Mouse (Mus musculus): Measurements from ENCODE around the gene Cdc42se2. TPM values are rescaled to one million over a fixed set of nuclear protein-coding genes. Genes with fewer than 3 reads are reported as not detected.

Gene Cdc42se2
- 188 and 196 TPM in 2 replicates for polyA plus RNA-seq (2015; fragmentation: Nextera tagmentation; extraction: Ambion mirVana)

DNA sequence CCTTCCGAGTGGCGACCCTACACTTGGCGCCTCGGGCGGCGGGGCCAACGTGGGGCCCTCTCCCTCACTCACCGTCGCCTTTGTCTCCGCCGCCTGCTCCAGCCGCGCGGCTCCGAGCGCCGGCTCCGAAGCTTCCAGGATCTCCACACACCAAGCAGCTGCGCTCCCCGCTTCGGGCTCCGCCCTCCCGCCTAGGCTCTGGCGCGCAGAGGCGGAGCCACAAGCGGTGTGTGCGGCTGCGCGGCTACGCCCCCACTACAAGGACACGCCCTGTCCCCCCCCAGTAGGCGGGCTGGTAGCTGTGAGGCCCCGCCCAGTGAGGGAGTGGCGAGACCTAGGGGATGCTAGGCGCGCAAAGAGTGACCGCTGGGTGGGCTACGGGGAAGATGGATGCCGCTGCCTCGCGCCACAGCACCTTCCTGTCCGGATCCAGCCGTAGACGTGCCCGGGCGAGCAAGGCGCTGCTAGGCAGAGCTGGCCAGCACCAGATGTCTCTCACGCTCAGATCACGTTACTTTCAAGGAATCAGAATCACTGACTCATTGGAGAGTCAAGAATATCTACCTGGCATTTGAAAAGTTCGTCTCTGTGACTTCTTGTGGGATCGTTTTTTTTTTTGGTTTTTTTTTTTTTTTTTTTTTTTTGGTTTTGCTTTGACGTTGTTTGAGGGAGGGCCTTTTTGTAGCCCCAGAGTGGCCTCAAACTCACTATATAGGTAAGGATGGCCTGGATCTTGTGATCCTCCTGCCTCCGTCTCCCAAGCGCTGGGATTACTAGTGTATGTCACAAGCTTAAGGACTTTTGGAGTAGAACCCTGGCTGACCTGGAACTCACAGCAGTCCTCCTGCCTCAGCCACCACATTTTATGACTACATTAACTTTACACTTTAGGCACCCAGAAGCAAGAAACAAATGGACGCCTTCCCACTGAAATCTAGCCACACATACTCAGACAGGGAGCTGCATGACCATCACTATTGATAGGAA, at the start of gene Cdc42se2:
Cdc42se2 (minus strand) TSS at position 188 of the 987 bp plus-strand sequence.
- H3K9me3 ChIP-seq: no peaks in the 10 kb centered on the region
- WGBS: 4% methylated on average over 56 of the region's 56 CpGs
- peak; percentile 99 for ATAC-seq (replicated peaks)
- peak within 1 kb of the TSS; percentile 93 for H3K4me3 ChIP-seq
- H3K9ac ChIP-seq (replicated peaks): peak within 1 kb of the TSS; percentile 98
- peak within 1 kb of the TSS; percentile 99 for H3K27ac ChIP-seq (replicated peaks)
- H3K4me2 ChIP-seq (replicated peaks): peak within 1 kb of the TSS; percentile 61
- H3K36me3 ChIP-seq: no peaks in the 10 kb centered on the region
- H3K27me3 ChIP-seq: no peaks in the 10 kb centered on the region
- H3K4me1 ChIP-seq: peaks cover 35% of the 10 kb centered on the region

DNA sequence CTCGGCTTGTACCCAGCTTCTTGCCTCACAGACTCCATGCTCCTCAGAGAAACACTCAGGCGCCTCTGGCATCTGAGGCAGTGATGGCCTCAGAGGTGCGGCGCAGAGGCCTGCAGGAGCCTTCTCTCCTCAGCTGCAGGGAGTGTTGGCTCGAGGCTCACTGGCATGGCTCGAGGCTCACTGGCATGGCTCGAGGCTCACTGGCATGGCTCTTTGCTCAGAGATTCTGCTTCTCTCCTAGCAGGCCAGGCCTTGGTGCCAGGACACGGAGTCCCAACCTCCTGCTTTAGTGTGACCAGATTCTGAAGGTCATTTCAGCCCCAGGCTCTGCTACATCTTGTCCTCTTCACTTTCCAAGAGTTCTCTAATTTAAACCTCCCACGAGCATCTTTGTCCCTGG, 48.6 kb upstream of the Cdc42se2 start:
- no peak overlapping the region for H3K27ac ChIP-seq (replicated peaks)
- H3K9me3 ChIP-seq: no peaks in the 10 kb centered on the region
- 80% methylated on average over 9 of the region's 9 CpGs for WGBS
- H3K27me3 ChIP-seq: no peaks in the 10 kb centered on the region
- H3K4me2 ChIP-seq (replicated peaks): no peak overlapping the region
- H3K36me3 ChIP-seq: no peaks in the 10 kb centered on the region
- H3K4me3 ChIP-seq: no peak overlapping the region
- no peaks in the 10 kb centered on the region for H3K4me1 ChIP-seq
- no peak for ATAC-seq (replicated peaks)
- H3K9ac ChIP-seq (replicated peaks): no peak overlapping the region

DNA sequence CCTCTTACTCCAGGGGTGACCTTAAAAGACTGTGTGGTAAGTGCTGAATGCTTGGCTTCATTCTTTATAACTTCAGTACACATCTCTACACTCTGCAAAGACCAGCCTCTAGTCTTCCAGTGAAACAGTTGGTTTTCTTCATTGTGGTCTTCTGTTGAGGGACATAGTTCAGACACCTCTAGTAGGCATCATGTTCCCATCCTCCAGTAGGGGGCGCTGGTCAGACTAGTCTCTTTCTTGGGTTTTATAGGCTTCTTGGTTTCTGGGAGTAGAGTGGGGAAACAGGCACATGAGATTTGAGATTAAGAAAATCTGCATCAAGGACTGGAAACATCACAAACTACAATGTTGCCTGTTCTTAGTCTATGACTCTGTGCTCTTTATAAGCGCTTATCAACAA, 47.1 kb upstream of the Cdc42se2 start:
- no peak overlapping the region for H3K4me2 ChIP-seq (replicated peaks)
- no peak overlapping the region for H3K27ac ChIP-seq (replicated peaks)
- H3K9ac ChIP-seq (replicated peaks): no peak overlapping the region
- 59% methylated on average over 2 of the region's 2 CpGs for WGBS
- no peaks in the 10 kb centered on the region for H3K4me1 ChIP-seq
- no peaks in the 10 kb centered on the region for H3K36me3 ChIP-seq
- H3K4me3 ChIP-seq: no peak overlapping the region
- no peaks in the 10 kb centered on the region for H3K27me3 ChIP-seq
- ATAC-seq (replicated peaks): no peak
- H3K9me3 ChIP-seq: no peaks in the 10 kb centered on the region

DNA sequence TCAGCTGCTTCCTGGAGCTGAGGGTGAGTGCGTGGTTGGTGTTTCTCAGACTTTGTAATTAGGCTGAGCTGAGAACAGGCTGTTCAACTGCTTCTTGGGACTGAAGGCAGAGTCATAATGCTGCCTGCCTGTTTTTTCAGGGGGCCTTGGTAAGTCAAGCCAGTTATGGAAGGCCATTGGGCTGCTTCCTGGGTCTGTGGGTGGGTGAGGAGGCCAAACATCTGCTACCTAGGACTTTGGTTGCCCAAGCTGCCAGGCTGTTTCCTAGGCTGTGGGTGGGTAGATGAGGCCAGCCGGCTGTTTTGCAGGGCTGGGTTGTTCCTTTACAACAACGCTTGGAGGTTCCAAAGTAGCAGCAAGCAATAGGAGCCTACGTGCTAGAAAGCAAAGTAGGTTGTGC, 46.4 kb upstream of the Cdc42se2 start:
- Histone ChIP-seq H3K4me2 (replicated peaks) (no peak overlapping the region), H3K9me3 (no peaks in the 10 kb centered on the region), H3K27ac (replicated peaks) (no peak overlapping the region), H3K36me3 (no peaks in the 10 kb centered on the region), H3K4me3 (no peak overlapping the region), H3K9ac (replicated peaks) (no peak overlapping the region), H3K4me1 (no peaks in the 10 kb centered on the region), H3K27me3 (no peaks in the 10 kb centered on the region)
- no peak for ATAC-seq (replicated peaks)
- WGBS: 93% methylated on average over 4 of the region's 4 CpGs

DNA sequence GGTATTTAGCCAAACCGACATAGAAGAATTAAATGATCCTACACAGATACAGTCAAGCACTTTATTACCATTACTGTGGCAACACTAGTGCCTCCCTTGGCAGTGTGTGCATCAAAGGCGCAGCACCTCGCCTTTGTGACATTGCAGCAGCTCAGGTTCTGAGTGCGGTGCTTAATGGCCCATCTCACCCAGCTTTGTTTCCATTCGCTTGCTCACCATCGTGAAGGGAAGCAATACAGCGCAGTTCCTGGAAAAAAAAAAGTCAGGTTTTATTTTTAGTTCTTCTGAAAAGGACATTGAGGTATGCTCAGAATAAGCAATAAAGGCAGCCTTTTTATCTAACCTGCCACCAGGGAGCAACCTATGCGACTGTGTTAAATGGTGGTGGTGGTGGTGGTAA, 39.3 kb upstream of the Cdc42se2 start:
- no peak overlapping the region for H3K4me3 ChIP-seq
- no peak overlapping the region for H3K9ac ChIP-seq (replicated peaks)
- H3K9me3 ChIP-seq: no peaks in the 10 kb centered on the region
- no peaks in the 10 kb centered on the region for H3K27me3 ChIP-seq
- H3K36me3 ChIP-seq: no peaks in the 10 kb centered on the region
- no peak for ATAC-seq (replicated peaks)
- no peak overlapping the region for H3K4me2 ChIP-seq (replicated peaks)
- WGBS: 83% methylated on average over 8 of the region's 8 CpGs
- H3K27ac ChIP-seq (replicated peaks): no peak overlapping the region
- no peaks in the 10 kb centered on the region for H3K4me1 ChIP-seq

DNA sequence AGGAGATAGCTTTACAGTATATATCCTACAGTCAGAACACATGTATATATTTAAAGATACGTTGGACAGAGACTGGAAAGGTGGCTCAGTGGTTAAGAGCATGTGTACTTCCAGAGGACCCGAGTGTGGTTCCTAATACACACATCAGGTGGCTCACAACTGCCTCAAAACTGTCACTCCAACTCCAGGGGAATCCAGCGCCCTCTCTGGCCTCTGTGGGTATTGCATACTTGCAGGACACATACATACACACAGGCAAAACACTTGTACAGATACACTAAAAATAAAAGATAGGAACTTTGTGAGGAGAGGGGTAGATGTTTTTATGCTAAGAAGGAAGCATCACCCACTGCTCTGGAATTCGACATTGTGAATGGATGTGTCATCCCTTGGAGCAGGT, 38.3 kb upstream of the Cdc42se2 start:
- no peak overlapping the region for H3K27ac ChIP-seq (replicated peaks)
- ATAC-seq (replicated peaks): no peak
- WGBS: 92% methylated on average over 4 of the region's 4 CpGs

DNA sequence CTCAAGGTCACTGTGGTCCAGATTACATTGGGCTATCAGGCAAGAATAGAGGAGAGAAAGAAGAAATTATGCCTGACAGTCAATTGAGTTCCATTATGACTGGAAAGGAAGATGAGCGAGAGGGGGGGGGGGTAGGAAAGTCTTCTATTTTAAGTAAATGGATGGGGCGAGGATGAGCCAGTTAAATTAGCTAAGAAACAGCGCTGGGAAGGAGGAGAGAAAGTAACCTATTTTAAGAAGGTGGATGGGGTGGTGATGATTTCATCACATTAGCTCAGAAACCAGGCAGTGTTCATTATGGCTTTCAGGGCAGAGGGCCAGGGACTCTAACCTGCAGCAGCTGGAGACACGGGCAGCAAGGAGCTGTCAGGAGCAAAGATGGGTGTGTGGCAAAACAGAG, 36.0 kb upstream of the Cdc42se2 start:
- H3K27me3 ChIP-seq: no peaks in the 10 kb centered on the region
- ATAC-seq (replicated peaks): no peak
- no peaks in the 10 kb centered on the region for H3K4me1 ChIP-seq
- no peak overlapping the region for H3K27ac ChIP-seq (replicated peaks)
- 86% methylated on average over 4 of the region's 4 CpGs for WGBS
- H3K9ac ChIP-seq (replicated peaks): no peak overlapping the region
- no peak overlapping the region for H3K4me3 ChIP-seq
- H3K9me3 ChIP-seq: no peaks in the 10 kb centered on the region
- no peak overlapping the region for H3K4me2 ChIP-seq (replicated peaks)
- H3K36me3 ChIP-seq: no peaks in the 10 kb centered on the region

More for the DNA sequence above, 38.3 kb upstream of the Cdc42se2 start:
- no peaks in the 10 kb centered on the region for H3K9me3 ChIP-seq
- no peaks in the 10 kb centered on the region for H3K27me3 ChIP-seq
- no peak overlapping the region for H3K4me2 ChIP-seq (replicated peaks)
- no peaks in the 10 kb centered on the region for H3K36me3 ChIP-seq
- H3K9ac ChIP-seq (replicated peaks): no peak overlapping the region
- H3K4me1 ChIP-seq: no peaks in the 10 kb centered on the region
- H3K4me3 ChIP-seq: no peak overlapping the region

DNA sequence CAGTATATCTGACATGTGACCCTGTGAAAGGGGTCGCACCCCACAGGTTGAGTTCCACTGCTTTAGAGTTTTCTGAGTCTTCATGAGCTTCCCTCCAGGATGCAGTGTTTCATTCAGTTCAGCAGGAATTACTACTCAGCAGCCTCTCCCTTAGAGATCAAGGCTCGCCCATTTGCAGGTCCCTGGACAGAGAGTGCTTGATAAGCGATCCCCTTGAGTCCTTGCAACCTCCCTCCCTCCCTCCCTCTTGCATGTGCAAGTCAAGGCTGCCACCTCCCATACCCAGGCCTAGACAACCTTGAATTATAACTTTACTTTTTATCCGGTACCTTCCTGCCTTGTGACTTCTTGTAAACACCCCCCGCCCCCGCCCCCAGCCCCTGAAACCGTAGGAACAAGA, 32.0 kb upstream of the Cdc42se2 start:
- H3K27me3 ChIP-seq: no peaks in the 10 kb centered on the region
- WGBS: 69% methylated on average over 7 of the region's 7 CpGs
- ATAC-seq (replicated peaks): no peak

DNA sequence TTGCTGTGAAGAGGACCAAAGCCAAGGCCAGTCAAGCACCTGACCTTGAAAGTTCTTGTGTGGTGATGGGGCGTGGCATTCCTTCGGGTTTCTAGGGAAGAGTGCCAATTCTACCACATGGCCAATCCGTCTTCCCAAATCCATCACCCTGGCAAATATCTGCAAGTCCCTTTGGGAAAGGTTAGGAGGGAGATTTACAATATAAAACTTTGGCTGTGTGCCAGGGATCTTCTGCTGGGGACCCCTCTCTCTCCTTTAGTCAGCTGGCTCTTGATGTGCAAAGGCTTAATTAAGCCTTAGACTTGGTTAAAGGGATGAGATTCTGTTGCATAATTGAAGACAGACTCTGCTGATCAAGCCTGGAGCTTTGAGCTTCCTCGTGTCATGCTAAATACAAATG, 30.0 kb upstream of the Cdc42se2 start:
- ATAC-seq (replicated peaks): no peak
- H3K36me3 ChIP-seq: no peaks in the 10 kb centered on the region
- no peak overlapping the region for H3K4me2 ChIP-seq (replicated peaks)
- H3K9me3 ChIP-seq: no peaks in the 10 kb centered on the region
- H3K4me3 ChIP-seq: no peak overlapping the region
- no peak overlapping the region for H3K9ac ChIP-seq (replicated peaks)
- H3K4me1 ChIP-seq: peaks cover 10% of the 10 kb centered on the region
- H3K27me3 ChIP-seq: no peaks in the 10 kb centered on the region
- no peak overlapping the region for H3K27ac ChIP-seq (replicated peaks)
- 38% methylated on average over 4 of the region's 4 CpGs for WGBS

More for the DNA sequence above, 32.0 kb upstream of the Cdc42se2 start:
- no peak overlapping the region for H3K27ac ChIP-seq (replicated peaks)
- no peaks in the 10 kb centered on the region for H3K9me3 ChIP-seq
- H3K4me3 ChIP-seq: no peak overlapping the region
- no peaks in the 10 kb centered on the region for H3K4me1 ChIP-seq
- no peak overlapping the region for H3K9ac ChIP-seq (replicated peaks)
- H3K4me2 ChIP-seq (replicated peaks): no peak overlapping the region
- H3K36me3 ChIP-seq: no peaks in the 10 kb centered on the region

DNA sequence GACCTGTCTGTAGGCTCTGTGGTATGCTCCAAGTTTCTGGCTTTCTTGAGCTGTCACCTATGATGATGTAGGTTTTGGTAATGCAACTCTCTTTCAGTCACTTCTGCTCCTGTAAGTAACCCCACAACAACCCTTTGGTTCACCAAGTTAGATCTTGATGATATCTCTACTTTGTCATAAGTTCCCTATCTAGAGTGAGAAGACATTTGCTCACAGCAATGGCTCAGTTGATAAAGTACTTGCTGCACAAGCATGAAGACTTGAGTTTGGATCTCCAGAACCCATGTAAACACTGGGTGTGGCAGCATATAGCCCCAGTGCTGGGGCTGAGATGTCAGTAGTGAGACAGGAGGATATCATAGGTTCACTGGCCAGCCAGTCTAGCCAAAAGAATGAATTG, 28.2 kb upstream of the Cdc42se2 start:
- H3K9ac ChIP-seq (replicated peaks): no peak overlapping the region
- ATAC-seq (replicated peaks): no peak

DNA sequence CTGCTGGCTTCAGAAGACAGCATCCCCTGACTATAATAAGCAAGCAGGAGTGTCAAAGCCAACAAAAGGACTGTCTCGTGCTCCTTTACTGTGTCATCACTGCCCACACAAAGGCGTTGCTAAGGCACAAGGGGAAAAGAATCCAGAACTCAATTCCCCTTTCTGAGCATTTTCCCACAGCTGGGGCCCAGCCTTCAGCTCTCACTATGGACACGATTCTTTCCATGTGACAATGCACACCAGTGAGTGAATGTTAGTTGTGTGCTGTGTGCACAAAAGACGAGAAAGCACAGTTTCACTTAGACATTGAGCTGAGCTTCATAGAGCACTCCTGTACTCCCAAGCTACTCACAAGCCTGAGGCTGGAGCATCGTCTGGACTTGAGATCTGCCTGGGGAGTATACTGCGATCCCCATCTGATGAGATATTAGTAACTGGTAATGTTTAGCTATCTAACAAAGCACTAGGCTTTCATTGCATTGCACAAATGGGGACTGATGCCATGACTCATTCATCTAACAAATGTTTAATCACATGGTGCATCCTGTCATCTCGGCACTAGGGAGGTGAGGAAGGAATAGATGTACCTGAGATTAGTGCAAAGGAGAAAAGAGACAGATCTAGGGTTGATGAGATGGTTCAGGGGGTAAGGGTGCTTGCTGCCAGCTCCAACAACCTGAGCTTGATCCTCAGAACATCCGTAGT, 25.5 kb upstream of the Cdc42se2 start:
- Histone ChIP-seq H3K4me2 (replicated peaks) (no peak overlapping the region), H3K4me1 (peaks cover 11% of the 10 kb centered on the region), H3K36me3 (no peaks in the 10 kb centered on the region), H3K27me3 (no peaks in the 10 kb centered on the region), H3K27ac (replicated peaks) (peak overlapping the region; percentile 55; the same call in 1 of the 2 replicates), H3K9ac (replicated peaks) (no peak overlapping the region), H3K9me3 (no peaks in the 10 kb centered on the region), H3K4me3 (no peak overlapping the region)
- 20% methylated on average over 8 of the region's 8 CpGs for WGBS
- no peak; the same call in 1 of the 2 replicates for ATAC-seq (replicated peaks)

More for the DNA sequence above, 28.2 kb upstream of the Cdc42se2 start:
- Histone ChIP-seq H3K9me3 (no peaks in the 10 kb centered on the region), H3K36me3 (no peaks in the 10 kb centered on the region), H3K27ac (replicated peaks) (no peak overlapping the region), H3K27me3 (no peaks in the 10 kb centered on the region), H3K4me2 (replicated peaks) (no peak overlapping the region), H3K4me3 (no peak overlapping the region), H3K4me1 (peaks cover 11% of the 10 kb centered on the region)

DNA sequence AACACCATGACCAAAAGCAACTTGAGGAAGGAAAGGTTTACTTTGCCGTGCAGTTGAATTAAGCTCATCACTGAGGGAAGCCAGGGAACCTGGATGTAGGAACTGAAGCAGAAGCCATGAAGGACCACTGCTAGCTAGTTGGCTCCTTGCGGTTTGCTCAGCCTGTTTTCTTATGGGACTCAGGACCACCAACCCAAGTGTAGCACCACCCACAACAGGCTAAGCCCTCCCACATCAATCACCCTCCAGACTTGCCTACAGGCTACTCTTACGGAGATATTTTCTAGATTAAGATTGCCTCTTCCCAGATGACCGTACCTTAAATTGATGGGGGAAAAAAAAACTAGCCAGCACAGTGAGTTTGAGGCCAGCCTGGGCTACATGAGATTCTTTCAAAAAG, 24.8 kb upstream of the Cdc42se2 start:
- Histone ChIP-seq H3K4me2 (replicated peaks) (no peak overlapping the region), H3K27ac (replicated peaks) (0 out of 2 replicates have a peak overlapping the region, but pooled peaks have one; percentile 55)
- ATAC-seq (replicated peaks): no peak

More for the DNA sequence above, 24.8 kb upstream of the Cdc42se2 start:
- Histone ChIP-seq H3K4me1 (peaks cover 11% of the 10 kb centered on the region), H3K9ac (replicated peaks) (no peak overlapping the region), H3K36me3 (no peaks in the 10 kb centered on the region), H3K9me3 (no peaks in the 10 kb centered on the region), H3K27me3 (no peaks in the 10 kb centered on the region), H3K4me3 (no peak overlapping the region)
- 32% methylated on average over 4 of the region's 4 CpGs for WGBS
